Mouse (Mus musculus): Measurements from ENCODE around the gene Psmb1. TPM values are rescaled to one million over a fixed set of nuclear protein-coding genes. Genes with fewer than 3 reads are reported as not detected.

Gene Psmb1
- total and polyA plus RNA-seq, 3 experiments, result 200 to 445 (median 222) TPM

- Histone ChIP-seq H3K4me3 (ENCODE audit: control insufficient read depth in 1 of 2, insufficient read depth in 1 of 2, low read depth in 2 of 2, low read length in 2 of 2) (no peak overlapping the region), H3K36me3 (ENCODE audit: control insufficient read depth in 1 of 2, insufficient read depth in 2 of 2, low read length in 2 of 2) (no peaks in the 10 kb centered on the region), H3K4me1 (ENCODE audit: control insufficient read depth in 1 of 2, insufficient read depth in 2 of 2, low read length in 2 of 2) (no peaks in the 10 kb centered on the region), H3K27me3 (ENCODE audit: control insufficient read depth in 1 of 2, insufficient read depth in 2 of 2, low read length in 2 of 2) (no peaks in the 10 kb centered on the region), H3K79me2 (ENCODE audit: control insufficient read depth, insufficient read depth, low read length, poor library complexity) (no peaks in the 10 kb centered on the region), H3K9ac (ENCODE audit: control insufficient read depth, low read depth, low read length, poor library complexity, severe bottlenecking) (no peak overlapping the region), H3K27ac (ENCODE audit: control insufficient read depth, low read depth, low read length) (no peak overlapping the region), H3K9me3 (replicated peaks; ENCODE audit: insufficient read depth, low read length) (no peaks in the 10 kb centered on the region)
- TF ChIP-seq SIN3A (IDR thresholded peaks at IDR 0.05; ENCODE audit: low read length) (no peak), TAL1 (IDR thresholded peaks at IDR 0.05; ENCODE audit: low read length) (no peak), ELF1 (IDR thresholded peaks at IDR 0.05; ENCODE audit: low read depth, low read length) (no peak), ETS1 (IDR thresholded peaks at IDR 0.05; ENCODE audit: low read depth, low read length) (no peak), MYB (IDR thresholded peaks at IDR 0.05; ENCODE audit: low read depth, low read length) (no peak), NELFE (IDR thresholded peaks at IDR 0.05; ENCODE audit: low read depth, low read length) (no peak), RCOR1 (IDR thresholded peaks at IDR 0.05; ENCODE audit: low read depth, low read length) (no peak), MXI1 (IDR thresholded peaks at IDR 0.05; ENCODE audit: low read depth, low read length) (no peak), ZMIZ1 (IDR thresholded peaks at IDR 0.05; ENCODE audit: low read depth, low read length) (no peak), ZKSCAN1 (IDR thresholded peaks at IDR 0.05; ENCODE audit: low read depth, low read length) (no peak), USF1 (IDR thresholded peaks at IDR 0.05; ENCODE audit: low read depth, low read length) (no peak), MEF2A (IDR thresholded peaks at IDR 0.05; ENCODE audit: extremely low read depth, insufficient replicate concordance, low read depth, low read length, poor library complexity, severe bottlenecking) (no peak), E2F4 (IDR thresholded peaks at IDR 0.05; ENCODE audit: borderline replicate concordance, low read depth, low read length) (no peak), POLR2A (IDR thresholded peaks at IDR 0.05; ENCODE audit: control insufficient read depth in 1 of 2, insufficient read depth in 1 of 2, low read depth in 1 of 2, low read length in 2 of 2, poor library complexity in 1 of 2) (no peak), CHD1 (IDR thresholded peaks at IDR 0.05; ENCODE audit: low read depth, low read length) (no peak), KAT2A (conservative IDR thresholded peaks at IDR 0.05; ENCODE audit: low read depth, low read length) (no peak), MAFK (IDR thresholded peaks at IDR 0.05; ENCODE audit: borderline replicate concordance, low read depth, low read length) (no peak), TCF12 (IDR thresholded peaks at IDR 0.05; ENCODE audit: low read depth, low read length) (no peak), UBTF (IDR thresholded peaks at IDR 0.05; ENCODE audit: borderline replicate concordance, insufficient read depth, low read depth, low read length) (no peak), CTCF (IDR thresholded peaks at IDR 0.05 in 2 of 3, conservative IDR thresholded peaks at IDR 0.05 in 1 of 3; ENCODE audit: control insufficient read depth in 1 of 3, insufficient read depth in 1 of 3, low read depth in 2 of 3, low read length in 3 of 3, poor library complexity in 1 of 3, severe bottlenecking in 1 of 3) (no peak)
- DNase-seq (ENCODE audit: low read depth, low spot score), result no peak
These were observed 67.5 kb downstream of the Psmb1 start for GRCm38 (mm10) chr17:15432036-15432435.

GRCm38 (mm10) chr17:15431551-15431950 lies 68.0 kb downstream of the Psmb1 start:
- Histone ChIP-seq H3K9me3 (replicated peaks; ENCODE audit: insufficient read depth, low read length) (no peaks in the 10 kb centered on the region), H3K79me2 (ENCODE audit: control insufficient read depth, insufficient read depth, low read length, poor library complexity) (no peaks in the 10 kb centered on the region), H3K4me1 (ENCODE audit: control insufficient read depth in 1 of 2, insufficient read depth in 2 of 2, low read length in 2 of 2) (no peaks in the 10 kb centered on the region), H3K27ac (ENCODE audit: control insufficient read depth, low read depth, low read length) (no peak overlapping the region), H3K4me3 (ENCODE audit: control insufficient read depth in 1 of 2, insufficient read depth in 1 of 2, low read depth in 2 of 2, low read length in 2 of 2) (no peak overlapping the region), H3K27me3 (ENCODE audit: control insufficient read depth in 1 of 2, insufficient read depth in 2 of 2, low read length in 2 of 2) (no peaks in the 10 kb centered on the region), H3K36me3 (ENCODE audit: control insufficient read depth in 1 of 2, insufficient read depth in 2 of 2, low read length in 2 of 2) (no peaks in the 10 kb centered on the region), H3K9ac (ENCODE audit: control insufficient read depth, low read depth, low read length, poor library complexity, severe bottlenecking) (no peak overlapping the region)
- no peak for DNase-seq (ENCODE audit: low read depth, low spot score)
- TF ChIP-seq UBTF (IDR thresholded peaks at IDR 0.05; ENCODE audit: borderline replicate concordance, insufficient read depth, low read depth, low read length), result no peak
- no peak for TF ChIP-seq MEF2A (IDR thresholded peaks at IDR 0.05; ENCODE audit: extremely low read depth, insufficient replicate concordance, low read depth, low read length, poor library complexity, severe bottlenecking)
- TF ChIP-seq MAFK (IDR thresholded peaks at IDR 0.05; ENCODE audit: borderline replicate concordance, low read depth, low read length), result no peak

Data from MEL (cell line).